Mouse (Mus musculus) liver, embryonic 14.5 days (tissue): ENCODE results near the gene Gm2022.
"Not testable (repeated sequence)": the region's sequence is repeated elsewhere in the genome, so short reads cannot be mapped to it uniquely, and the experiment has no call there.

Source experiments
- CTCF ChIP-seq: IDR thresholded peaks from 2 replicates; pipeline ENCODE4 v1.5.1; 2016; ENCODE audit warnings: antibody characterized with exemption, low read depth, control low read depth
- EP300 ChIP-seq: IDR thresholded peaks from 2 replicates; pipeline ENCODE4 v1.6.1; 2016; ENCODE audit warnings: antibody characterized with exemption, low read depth

DNA sequence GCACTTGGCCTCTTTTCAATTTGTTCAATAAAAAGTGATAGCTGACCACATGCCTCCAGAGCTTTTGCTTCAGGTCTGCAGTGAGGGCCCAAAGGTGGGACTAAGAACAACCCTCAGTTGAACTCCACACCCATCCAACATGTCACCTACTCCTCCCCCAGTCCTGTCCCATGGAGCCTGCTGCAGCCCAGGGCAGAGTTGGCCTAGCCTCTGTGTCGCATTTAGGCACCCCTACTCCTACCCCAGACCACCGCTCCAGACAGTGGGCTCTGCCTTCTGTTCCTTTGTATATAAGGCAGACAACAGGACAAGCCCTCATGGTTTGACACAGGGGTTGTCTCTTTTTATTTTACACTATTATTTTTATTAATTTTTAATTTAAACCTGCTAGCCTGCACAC is 31.1 kb upstream of the Gm2022 start:
- TF ChIP-seq CTCF, EP300: not testable (repeated sequence)
